Mouse (Mus musculus) olfactory bulb, adult 2 months (tissue): ENCODE results near the gene Adamts12.

Experiments
- CTCF ChIP-seq: fragments of 200-500 bp; IDR thresholded peaks from 2 replicates; pipeline ENCODE4 v1.5.1; 2012; ENCODE audit warnings: low read depth, mild to moderate bottlenecking, low read length, moderate library complexity; ENCODE audit not compliant: insufficient read depth
- POLR2A ChIP-seq: fragments of 200-500 bp; IDR thresholded peaks from 2 replicates; pipeline ENCODE4 v1.6.1; 2012; ENCODE audit warnings: mild to moderate bottlenecking, low read depth, low read length, moderate library complexity; ENCODE audit not compliant: insufficient read depth

DNA sequence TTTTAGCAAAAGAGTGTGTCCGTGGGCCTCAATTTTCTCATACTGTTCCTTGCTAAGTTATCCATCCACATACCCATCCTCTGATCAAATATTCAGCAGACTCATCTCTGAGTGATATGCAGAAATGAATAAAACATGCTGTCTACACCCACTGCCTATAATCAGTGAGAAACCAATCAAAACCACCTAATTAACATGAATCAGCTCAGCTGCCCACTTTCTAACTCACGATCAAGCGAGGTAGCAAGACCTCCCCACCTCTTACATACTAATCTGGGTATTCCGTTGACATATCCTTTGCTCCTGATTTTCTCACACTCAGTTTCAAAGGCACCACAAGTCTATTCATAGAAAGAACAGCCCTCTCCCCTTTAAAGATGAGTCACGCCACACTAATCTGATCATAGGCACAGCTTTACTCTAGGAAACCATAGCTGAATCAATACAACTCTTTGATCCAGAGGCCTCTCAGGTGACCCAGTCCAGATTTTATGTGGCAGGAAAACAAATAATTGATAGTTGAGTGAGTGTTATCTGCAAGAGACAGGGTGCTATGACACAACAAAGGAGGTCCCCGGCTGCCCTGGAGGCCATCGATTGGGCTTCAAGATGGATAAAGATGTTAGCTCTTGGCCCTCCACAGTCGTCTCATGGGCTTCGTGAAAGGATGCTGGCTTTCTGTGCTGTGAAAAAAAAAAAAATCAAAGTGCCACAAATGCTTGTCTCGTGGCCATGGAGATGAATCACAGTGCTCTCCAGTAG, 10.7 kb upstream of the Adamts12 start:
- TF ChIP-seq POLR2A (no peak), CTCF (no peak)
